Mouse (Mus musculus): Measurements from ENCODE around the gene Ppp1r12a. TPM values are rescaled to one million over a fixed set of nuclear protein-coding genes. Genes with fewer than 3 reads are reported as not detected.

The Ppp1r12a gene
- polyA plus RNA-seq, 1 experiment from 2014 or later: 99.4 TPM

Other genes with a start within 250 kb of the Ppp1r12a start
- 14.4 and 15.3 TPM in 2 replicates for gene Pawr, start 169.9 kb downstream of the Ppp1r12a start, polyA plus RNA-seq (2015; fragmentation: Nextera tagmentation; extraction: Ambion mirVana)